Comparison of ENCODE assay signal across 24 mouse cellular contexts in the genomic region with DNA sequence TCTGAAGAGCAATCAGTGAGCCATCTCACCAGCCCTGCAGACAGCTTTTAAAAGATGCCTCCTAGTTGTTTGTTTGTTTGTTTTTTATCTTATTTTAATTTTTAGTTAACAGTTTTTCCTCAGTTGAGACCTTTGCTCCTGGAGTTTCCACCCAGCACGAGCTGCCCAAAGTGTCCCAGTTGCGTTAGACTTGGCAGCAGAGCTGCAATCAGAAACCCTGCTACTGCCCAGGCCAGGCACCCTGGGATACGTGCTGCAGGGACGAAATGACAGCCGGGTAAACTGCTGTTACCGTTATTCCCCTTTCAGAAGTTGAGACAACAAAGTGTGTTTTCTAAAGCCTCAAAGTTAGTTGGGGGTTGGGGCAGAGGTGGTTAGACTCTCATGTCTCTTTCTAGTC.
DNase-seq lines count a peak whose midpoint lies in the region; TF ChIP-seq lines count a peak whose summit lies in the region.
"Had no signal": no experiment of that assay in that cellular context is flagged by ENCODE, and none has a peak within 500 bp of the region (broad histone marks: within the 10 kb centered on the region; RNA-seq: fewer than 3 reads in every experiment).

No protein-coding gene starts in this region.

- DNase-seq in heart, adult 11 months = peak; percentile 93
- DNase-seq in heart, postnatal 36 days = no peak
- peak; percentile 81 for DNase-seq in liver, adult 2 months (ENCODE audit: extremely low read depth, low read depth, low spot score)
- DNase-seq in liver = no peak
- DNase-seq in gastrocnemius, postnatal 14 days = peak; percentile 42
- peak; percentile 78 for DNase-seq in skeletal muscle tissue, adult 2 months (ENCODE audit: low read depth, low spot score)
- DNase-seq in kidney, postnatal 4 days = no peak
- no peak for DNase-seq in embryonic facial prominence, embryonic 10.5 days (ENCODE audit: low spot score)
- DNase-seq: cerebellum, adult 8-10 months; cerebellum, postnatal 36 days; embryo, embryonic 11 days; kidney, adult 8-10 months; kidney, postnatal 14 days; lung, adult 18-20 months; lung, postnatal 10 days; retina, postnatal 1 day; thymus, postnatal 25 days had no signal

- no peak for TF ChIP-seq POLR2A in liver, adult 2 months (IDR thresholded peaks at IDR 0.05; ENCODE audit: extremely low read depth, insufficient read depth, low read length)

- no peaks in the 10 kb centered on the region for H3K79me2 ChIP-seq in liver, adult 2 months (ENCODE audit: control insufficient read depth, insufficient read depth, low read length)

- 18% methylated on average over 6 of the region's 6 CpGs for WGBS in liver, adult 2 months
- WGBS in embryonic facial prominence, embryonic 10.5 days = 71% methylated on average over 6 of the region's 6 CpGs

- no peaks in the 10 kb centered on the region for H3K36me3 ChIP-seq in liver, adult 2 months (ENCODE audit: control insufficient read depth, insufficient read depth, low read length)
- H3K36me3 ChIP-seq in embryonic facial prominence, embryonic 10.5 days (replicated peaks) = no peaks in the 10 kb centered on the region
- H3K36me3 ChIP-seq: liver, embryonic 12.5 days; midbrain, embryonic 10.5 days; neural tube, embryonic 13.5 days; stomach, embryonic 15.5 days had no signal

- H3K4me1 ChIP-seq in liver, adult 2 months (ENCODE audit: control insufficient read depth, insufficient read depth, low read length) = no peaks in the 10 kb centered on the region
- no peaks in the 10 kb centered on the region for H3K4me1 ChIP-seq in embryonic facial prominence, embryonic 10.5 days
- H3K4me1 ChIP-seq: liver, embryonic 12.5 days; midbrain, embryonic 10.5 days; neural tube, embryonic 13.5 days; stomach, embryonic 15.5 days had no signal

- no peaks in the 10 kb centered on the region for H3K27me3 ChIP-seq in liver, adult 2 months (ENCODE audit: control insufficient read depth, insufficient read depth, low read length)
- H3K27me3 ChIP-seq in embryonic facial prominence, embryonic 10.5 days (replicated peaks; ENCODE audit: low read depth, poor library complexity, severe bottlenecking) = no peaks in the 10 kb centered on the region
- H3K27me3 ChIP-seq: liver, embryonic 12.5 days; neural tube, embryonic 13.5 days; stomach, embryonic 15.5 days had no signal

- no peak overlapping the region for H3K27ac ChIP-seq in liver, adult 2 months (replicated peaks; ENCODE audit: insufficient read depth, low read depth, low read length)
- no peak overlapping the region for H3K27ac ChIP-seq in embryonic facial prominence, embryonic 10.5 days (replicated peaks)
- H3K27ac ChIP-seq: hindbrain, embryonic 14.5 days; layer of hippocampus, adult 2 months; liver, embryonic 12.5 days; midbrain, embryonic 10.5 days; neural tube, embryonic 13.5 days; stomach, embryonic 15.5 days had no signal

- no peak overlapping the region for H3K4me3 ChIP-seq in liver, adult 2 months (ENCODE audit: insufficient read depth, low read depth, low read length)
- no peak overlapping the region for H3K4me3 ChIP-seq in embryonic facial prominence, embryonic 10.5 days
- H3K4me3 ChIP-seq: layer of hippocampus, adult 2 months; liver, embryonic 12.5 days; midbrain, embryonic 10.5 days; myocyte; neural tube, embryonic 13.5 days; stomach, embryonic 15.5 days had no signal

- no peaks in the 10 kb centered on the region for H3K9me3 ChIP-seq in embryonic facial prominence, embryonic 10.5 days
- H3K9me3 ChIP-seq: liver, embryonic 12.5 days; midbrain, embryonic 10.5 days; neural tube, embryonic 13.5 days; stomach, embryonic 15.5 days had no signal

- no peak for TF ChIP-seq CTCF in liver, adult 2 months (IDR thresholded peaks at IDR 0.05; ENCODE audit: low read depth, low read length)

- intact Hi-C loops in heart, postnatal 36 days (cut with DNase I) = no loop called here
- intact Hi-C loops in gastrocnemius, postnatal 14 days (cut with DNase I; ENCODE audit: low total_unique reads) = no loop called here

- no peak overlapping the region for H3K9ac ChIP-seq in liver, adult 2 months (ENCODE audit: low read depth, low read length)
- H3K9ac ChIP-seq: hindbrain, embryonic 14.5 days; liver, embryonic 12.5 days; neural tube, embryonic 13.5 days; stomach, embryonic 15.5 days had no signal

Comparison
In these comparisons a context has a peak if more than half of its experiments do, and no peak if none do; other contexts are left out.
1. DNase-seq: peak in heart, adult 11 months (single experiment), liver, adult 2 months (single experiment), gastrocnemius, postnatal 14 days (single experiment) and skeletal muscle tissue, adult 2 months (single experiment); none in heart, postnatal 36 days (0 of 2), liver (single experiment), kidney, postnatal 4 days (0 of 2) and embryonic facial prominence, embryonic 10.5 days (single experiment).